Mouse (Mus musculus) lung, embryonic 15.5 days (tissue): ENCODE results near the gene 2310039H08Rik. TPM values are rescaled to one million over a fixed set of nuclear protein-coding genes. Genes with fewer than 3 reads are reported as not detected.

ENCODE experiments used
- ATAC-seq: fragments of 200-750 bp; cut with Nextera tagmentation; 2 replicates; pipeline ENCODE4 v1.8.0; 2017; ENCODE audit warnings: moderate number of reproducible peaks, borderline replicate concordance; ENCODE audit not compliant: low FRiP score, low TSS enrichment; ENCODE audit errors: extremely low read depth
- H3K27ac ChIP-seq: fragments of 300-500 bp; sonication (generic); 2 replicates; pipeline ENCODE4 v1.5.1; 2015; ENCODE audit warnings: moderate library complexity, mild to moderate bottlenecking, inconsistent platforms
- H3K27me3 ChIP-seq: fragments of 300-500 bp; sonication (generic); 2 replicates; pipeline ENCODE4 v1.6.1; 2015; ENCODE audit warnings: inconsistent platforms
- H3K36me3 ChIP-seq: fragments of 300-500 bp; sonication (generic); 2 replicates; pipeline ENCODE4 v1.6.1; 2015; ENCODE audit warnings: inconsistent platforms
- H3K4me1 ChIP-seq: fragments of 300-500 bp; sonication (generic); 2 replicates; pipeline ENCODE4 v1.6.1; 2015; ENCODE audit warnings: inconsistent platforms
- H3K4me2 ChIP-seq: fragments of 300-500 bp; sonication (generic); 2 replicates; pipeline ENCODE4 v1.6.1; 2015; ENCODE audit warnings: inconsistent platforms, mild to moderate bottlenecking, moderate library complexity
- H3K4me3 ChIP-seq: fragments of 300-500 bp; sonication (generic); 2 replicates; pipeline ENCODE4 v1.5.1; 2015; ENCODE audit warnings: mild to moderate bottlenecking, inconsistent platforms
- H3K9ac ChIP-seq: fragments of 300-500 bp; sonication (generic); 2 replicates; pipeline ENCODE4 v1.6.1; 2015; ENCODE audit warnings: inconsistent platforms
- H3K9me3 ChIP-seq: fragments of 300-500 bp; sonication (generic); 2 replicates; pipeline ENCODE4 v1.6.1; 2016; ENCODE audit warnings: inconsistent platforms
- WGBS: fragments of 180-500 bp; shearing (Covaris S2); methylation state at CpG from one replicate; pipeline ENCODE4 v1.1.7; 2015; 5-methylcytosine and 5-hydroxymethylcytosine counted together
- polyA plus RNA-seq: library from polyadenylated mRNA; unstranded; fragments of >200 nt; fragmentation: Nextera tagmentation; extraction: Ambion mirVana; gene quantifications from 2 replicates; pipeline ENCODE4 v1.2.1, GENCODE M21; 2015

The 2310039H08Rik gene
- polyA plus RNA-seq, 1 experiment from 2014 or later: 62.2 TPM

- H3K36me3 ChIP-seq: no peaks in the 10 kb centered on the region
- H3K4me1 ChIP-seq: peaks cover 7% of the 10 kb centered on the region
- 50% methylated on average over 8 of the region's 8 CpGs for WGBS
- H3K27me3 ChIP-seq: no peaks in the 10 kb centered on the region
- H3K9me3 ChIP-seq: no peaks in the 10 kb centered on the region
- H3K9ac ChIP-seq: no peak overlapping the region
- no peak overlapping the region for H3K27ac ChIP-seq
- no peak overlapping the region for H3K4me2 ChIP-seq
- no peak for ATAC-seq
- no peak overlapping the region for H3K4me3 ChIP-seq
These were observed 4.6 kb upstream of the 2310039H08Rik start for GRCm38 (mm10) chr17:46767868-46768267.

- Histone ChIP-seq H3K9me3 (no peaks in the 10 kb centered on the region), H3K27ac (no peak overlapping the region), H3K9ac (no peak overlapping the region), H3K36me3 (peaks cover 12% of the 10 kb centered on the region), H3K4me2 (no peak overlapping the region), H3K4me3 (no peak overlapping the region), H3K27me3 (no peaks in the 10 kb centered on the region), H3K4me1 (peaks cover 24% of the 10 kb centered on the region)
- 88% methylated on average over 11 of the region's 11 CpGs for WGBS
- no peak for ATAC-seq
These were observed 1.9 kb upstream of the 2310039H08Rik start for GRCm38 (mm10) chr17:46770546-46770945.

GRCm38 (mm10) chr17:46771025-46771424 is 1.4 kb upstream of the 2310039H08Rik start:
- Histone ChIP-seq H3K9ac (no peak overlapping the region), H3K4me3 (no peak overlapping the region), H3K4me1 (peaks cover 29% of the 10 kb centered on the region), H3K4me2 (no peak overlapping the region), H3K9me3 (no peaks in the 10 kb centered on the region), H3K27me3 (no peaks in the 10 kb centered on the region), H3K27ac (no peak overlapping the region), H3K36me3 (peaks cover 17% of the 10 kb centered on the region)
- ATAC-seq: no peak
- WGBS: 79% methylated on average over 4 of the region's 4 CpGs

GRCm38 (mm10) chr17:46771616-46772015 is 819 bp upstream of the 2310039H08Rik start:
- no peak for ATAC-seq
- peaks cover 23% of the 10 kb centered on the region for H3K36me3 ChIP-seq
- peak overlapping the region; percentile 82 for H3K4me2 ChIP-seq
- H3K27ac ChIP-seq: peak overlapping the region; percentile 81
- H3K9ac ChIP-seq: peak overlapping the region; percentile 82
- peaks cover 33% of the 10 kb centered on the region for H3K4me1 ChIP-seq
- 58% methylated on average over 17 of the region's 17 CpGs for WGBS
- no peaks in the 10 kb centered on the region for H3K27me3 ChIP-seq
- H3K9me3 ChIP-seq: no peaks in the 10 kb centered on the region
- H3K4me3 ChIP-seq: peak overlapping the region; percentile 78

DNA sequence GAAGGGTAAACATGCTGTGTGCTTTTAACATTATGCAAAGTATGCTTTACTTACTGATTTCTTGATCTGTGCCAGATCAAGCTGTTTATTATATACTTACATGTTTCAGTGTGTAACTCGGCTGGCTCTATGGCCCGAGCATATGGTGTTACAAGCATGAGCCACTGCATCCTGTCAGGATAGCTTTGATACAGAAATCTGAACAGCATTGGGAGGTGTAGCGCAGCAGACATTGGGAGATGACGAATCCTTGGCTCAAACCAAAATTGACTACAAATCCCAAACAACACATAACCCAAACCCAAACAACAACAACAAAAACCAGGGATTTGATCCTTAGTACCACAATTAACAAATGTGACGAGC is 414 bp upstream of the 2310039H08Rik start:
- H3K9me3 ChIP-seq: no peaks in the 10 kb centered on the region
- ATAC-seq: no peak
- peak overlapping the region; percentile 78 for H3K4me3 ChIP-seq
- H3K27me3 ChIP-seq: no peaks in the 10 kb centered on the region
- 5% methylated on average over 5 of the region's 5 CpGs for WGBS
- H3K27ac ChIP-seq: peak overlapping the region; percentile 81
- peak overlapping the region; percentile 82 for H3K9ac ChIP-seq
- peaks cover 26% of the 10 kb centered on the region for H3K36me3 ChIP-seq
- H3K4me1 ChIP-seq: peaks cover 33% of the 10 kb centered on the region
- peak overlapping the region; percentile 82 for H3K4me2 ChIP-seq

DNA sequence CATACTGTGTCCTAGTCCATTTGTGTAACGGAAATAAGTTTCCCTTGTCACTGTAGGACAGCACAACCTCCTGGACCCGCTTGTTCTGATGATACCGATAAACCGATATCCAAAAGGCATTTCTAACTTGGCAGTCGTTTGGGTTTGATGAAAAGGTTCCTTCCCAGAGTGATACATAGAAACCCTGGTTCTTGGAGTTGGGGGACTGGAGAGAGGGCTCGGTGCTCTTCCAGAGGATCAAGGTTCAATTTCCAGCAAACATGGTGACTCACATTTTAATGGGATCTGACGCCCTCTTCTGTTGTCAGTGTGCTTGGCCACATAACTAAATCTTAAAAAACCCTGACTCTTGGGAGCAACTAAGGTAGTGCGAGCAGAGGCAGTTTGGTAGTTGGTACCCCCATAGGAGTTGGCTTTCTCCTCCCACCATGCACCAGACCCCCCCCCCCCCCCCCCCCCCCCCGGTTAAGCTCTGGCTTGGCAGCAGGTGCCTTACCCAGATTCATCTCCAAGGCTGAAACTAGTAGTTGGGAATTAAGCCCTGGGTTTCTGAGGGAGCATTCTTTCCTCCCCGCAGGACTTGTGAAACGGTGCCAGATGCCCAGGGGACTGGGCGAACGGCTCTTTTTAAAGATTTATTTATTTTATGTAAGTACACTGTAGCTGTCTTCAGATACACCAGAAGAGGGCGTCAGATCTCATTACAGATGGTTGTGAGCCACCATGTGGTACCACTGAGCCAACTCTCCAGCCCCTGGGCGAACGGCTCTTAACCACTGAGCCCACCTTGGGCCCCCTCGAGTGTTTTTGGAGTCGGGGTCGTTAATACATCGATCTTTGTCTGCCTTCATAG is 1.1 kb downstream of the 2310039H08Rik start:
- peaks cover 33% of the 10 kb centered on the region for H3K4me1 ChIP-seq

DNA sequence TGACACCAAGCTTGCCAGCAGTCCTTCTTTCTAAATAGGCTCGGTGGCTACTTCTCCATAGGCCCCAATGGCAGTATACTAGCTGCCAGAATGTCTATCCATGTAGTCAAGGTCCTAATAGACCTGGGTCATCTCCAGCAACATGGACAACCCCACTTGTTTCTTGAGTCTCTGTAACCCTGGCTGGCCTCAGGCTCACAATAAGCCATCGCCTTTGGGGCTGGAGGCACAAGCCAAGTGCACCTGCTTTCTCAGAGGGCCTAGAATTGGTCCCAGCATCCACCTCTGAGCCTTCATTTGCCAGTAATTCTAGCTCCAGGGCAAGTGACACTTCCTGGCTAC is 1.7 kb downstream of the 2310039H08Rik start:
- Histone ChIP-seq H3K4me1 (peaks cover 33% of the 10 kb centered on the region), H3K27me3 (no peaks in the 10 kb centered on the region), H3K36me3 (peaks cover 47% of the 10 kb centered on the region), H3K27ac (no peak overlapping the region), H3K9ac (no peak overlapping the region), H3K4me2 (peak overlapping the region; percentile 82; the same call in 1 of the 2 replicates), H3K9me3 (no peaks in the 10 kb centered on the region), H3K4me3 (peak overlapping the region; percentile 78; the same call in 1 of the 2 replicates)
- WGBS: 34% methylated on average over 2 of the region's 2 CpGs
- no peak for ATAC-seq

More for the DNA sequence above, 1.1 kb downstream of the 2310039H08Rik start:
- no peaks in the 10 kb centered on the region for H3K27me3 ChIP-seq
- peak overlapping the region; percentile 78 for H3K4me3 ChIP-seq
- H3K9me3 ChIP-seq: no peaks in the 10 kb centered on the region
- peaks cover 41% of the 10 kb centered on the region for H3K36me3 ChIP-seq
- 8% methylated on average over 19 of the region's 20 CpGs for WGBS
- ATAC-seq: no peak
- peak overlapping the region; percentile 82 for H3K9ac ChIP-seq
- peak overlapping the region; percentile 81 for H3K27ac ChIP-seq
- H3K4me2 ChIP-seq: peak overlapping the region; percentile 82

DNA sequence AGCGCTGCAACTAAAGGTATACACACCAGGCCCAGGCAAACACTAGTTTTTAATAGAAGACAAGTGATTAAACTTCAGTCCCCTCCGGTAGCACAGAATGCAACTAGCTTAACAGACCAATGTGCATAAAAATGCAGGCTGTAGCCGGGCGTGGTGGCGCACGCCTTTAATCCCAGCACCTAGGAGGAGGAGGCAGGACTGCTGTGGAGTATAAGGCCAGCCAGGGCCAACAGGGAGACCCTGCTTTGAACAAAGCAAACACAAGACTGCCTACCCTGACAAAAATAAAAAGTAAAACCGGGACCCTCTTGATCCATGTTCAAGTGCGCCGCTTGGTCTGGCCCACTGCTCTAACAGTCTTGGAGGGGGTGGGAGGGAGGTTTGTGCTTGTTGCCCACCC is 2.6 kb downstream of the 2310039H08Rik start:
- Histone ChIP-seq H3K4me2 (no peak overlapping the region), H3K9me3 (no peaks in the 10 kb centered on the region), H3K36me3 (peaks cover 55% of the 10 kb centered on the region), H3K27me3 (no peaks in the 10 kb centered on the region), H3K4me3 (no peak overlapping the region), H3K4me1 (peaks cover 33% of the 10 kb centered on the region), H3K27ac (0 out of 2 replicates have a peak overlapping the region, but pooled peaks have one; percentile 12), H3K9ac (no peak overlapping the region)
- WGBS: 86% methylated on average over 9 of the region's 9 CpGs
- ATAC-seq: no peak

GRCm38 (mm10) chr17:46776087-46776486 is 3.7 kb downstream of the 2310039H08Rik start:
- Histone ChIP-seq H3K36me3 (peaks cover 63% of the 10 kb centered on the region), H3K9ac (no peak overlapping the region), H3K27ac (peak overlapping the region; percentile 66), H3K4me3 (no peak overlapping the region), H3K27me3 (no peaks in the 10 kb centered on the region), H3K9me3 (no peaks in the 10 kb centered on the region), H3K4me2 (no peak overlapping the region), H3K4me1 (peaks cover 40% of the 10 kb centered on the region)
- ATAC-seq: no peak
- 47% methylated on average over 3 of the region's 3 CpGs for WGBS

DNA sequence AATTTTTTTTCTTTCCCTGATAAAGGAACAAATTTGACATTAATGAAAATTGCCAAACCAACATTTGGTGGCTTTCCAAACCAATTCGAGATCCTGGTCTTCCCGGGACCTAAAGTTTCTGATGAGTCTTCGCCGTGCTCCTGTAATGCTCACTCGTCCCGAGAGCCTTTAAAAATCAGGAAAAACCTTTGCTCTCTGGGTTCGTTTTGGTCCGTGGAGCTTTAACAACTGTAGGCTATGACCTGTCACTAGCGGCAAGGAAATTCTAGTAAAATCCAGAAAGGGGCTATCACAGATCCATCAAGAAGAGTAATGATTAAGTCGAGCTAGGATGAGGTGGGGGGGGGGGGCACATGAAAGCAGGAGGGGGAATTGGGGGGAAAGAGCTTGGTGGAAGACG is 9.4 kb downstream of the 2310039H08Rik start:
- ATAC-seq: 0 out of 2 replicates have a peak, but pooled peaks have one; percentile 2
- H3K9ac ChIP-seq: peak overlapping the region; percentile 84
- H3K27ac ChIP-seq: peak overlapping the region; percentile 86
- H3K4me2 ChIP-seq: peak overlapping the region; percentile 53
- H3K4me1 ChIP-seq: peaks cover 15% of the 10 kb centered on the region
- peak overlapping the region; percentile 72 for H3K4me3 ChIP-seq
- H3K27me3 ChIP-seq: no peaks in the 10 kb centered on the region
- peaks cover 40% of the 10 kb centered on the region for H3K36me3 ChIP-seq
- H3K9me3 ChIP-seq: no peaks in the 10 kb centered on the region
- under 1% methylated on average over 11 of the region's 11 CpGs for WGBS

GRCm38 (mm10) chr17:46782341-46783221 is 10.1 kb downstream of the 2310039H08Rik start, which contains the start of gene Rpl7l1:
Gene Rpl7l1, minus strand, starts transcription at chr17:46782672.
- peak within 1 kb of the TSS; percentile 84 for H3K9ac ChIP-seq
- WGBS: under 1% methylated on average over 44 of the region's 44 CpGs
- H3K4me1 ChIP-seq: peaks cover 15% of the 10 kb centered on the region
- H3K4me2 ChIP-seq: peak within 1 kb of the TSS; percentile 53
- peak within 1 kb of the TSS; percentile 86 for H3K27ac ChIP-seq
- H3K27me3 ChIP-seq: no peaks in the 10 kb centered on the region
- H3K9me3 ChIP-seq: no peaks in the 10 kb centered on the region
- peak; percentile 94 for ATAC-seq
- peaks cover 33% of the 10 kb centered on the region for H3K36me3 ChIP-seq
- H3K4me3 ChIP-seq: peak within 1 kb of the TSS; percentile 72
